Mouse (Mus musculus) cerebellum, adult 2 months (tissue): ENCODE results near the gene Ift122. TPM values are rescaled to one million over a fixed set of nuclear protein-coding genes. Genes with fewer than 3 reads are reported as not detected.

Experiments used
- DNase-seq, 2 experiments: peaks; one replicate each; pipeline ENCODE4 v3.0.0; 2021
- H3K27ac ChIP-seq: fragments of 200-500 bp; 2 replicates; pipeline ENCODE4 v1.5.1; 2012; ENCODE audit warnings: low read length, control low read depth, inconsistent platforms; ENCODE audit not compliant: insufficient read depth
- H3K27me3 ChIP-seq: fragments of 200-500 bp; 2 replicates; pipeline ENCODE4 v1.6.1; 2012; ENCODE audit warnings: inconsistent platforms, mild to moderate bottlenecking, low read length, moderate library complexity; ENCODE audit not compliant: control insufficient read depth, insufficient read depth
- H3K4me1 ChIP-seq: fragments of 200-500 bp; 2 replicates; pipeline ENCODE4 v1.6.1; 2011; ENCODE audit warnings: low read length; ENCODE audit not compliant: control insufficient read depth, insufficient read depth
- H3K4me3 ChIP-seq: fragments of 200-500 bp; replicated peaks from 2 replicates; pipeline ENCODE3; 2011; ENCODE audit warnings: mild to moderate bottlenecking, low read depth, low read length, control low read depth; ENCODE audit not compliant: insufficient read depth
- CTCF ChIP-seq: fragments of 200-500 bp; IDR thresholded peaks from 2 replicates; pipeline ENCODE4 v1.5.1; 2011; ENCODE audit warnings: low read depth, mild to moderate bottlenecking, control low read depth, low read length, moderate library complexity, borderline replicate concordance; ENCODE audit not compliant: insufficient read depth
- POLR2A ChIP-seq: fragments of 200-500 bp; IDR thresholded peaks from 2 replicates; pipeline ENCODE4 v1.6.1; 2011; ENCODE audit warnings: low read length, control low read depth, borderline replicate concordance; ENCODE audit not compliant: insufficient read depth
- WGBS: fragments of 180-500 bp; shearing (Covaris S2); methylation state at CpG from one replicate; pipeline ENCODE4 v1.1.7; 2018; 5-methylcytosine and 5-hydroxymethylcytosine counted together
- polyA plus RNA-seq: library from polyadenylated mRNA; depleted of rRNA; stranded (reverse); fragments of >200 nt; gene quantifications from 2 replicates; pipeline ENCODE4 v1.2.3, GENCODE M21; 2012

Ift122 gene
- polyA plus RNA-seq, 1 experiment = 22.3 TPM

- Histone ChIP-seq H3K27me3 (no peaks in the 10 kb centered on the region), H3K4me3 (no peak overlapping the region), H3K4me1 (no peaks in the 10 kb centered on the region), H3K27ac (no peak overlapping the region)
- no peak for DNase-seq
- 90% methylated on average over 2 of the region's 2 CpGs for WGBS
- TF ChIP-seq POLR2A (no peak), CTCF (no peak)
Observed at GRCm38 (mm10) chr6:115877239-115877638, 24.0 kb downstream of the Ift122 start.

DNA sequence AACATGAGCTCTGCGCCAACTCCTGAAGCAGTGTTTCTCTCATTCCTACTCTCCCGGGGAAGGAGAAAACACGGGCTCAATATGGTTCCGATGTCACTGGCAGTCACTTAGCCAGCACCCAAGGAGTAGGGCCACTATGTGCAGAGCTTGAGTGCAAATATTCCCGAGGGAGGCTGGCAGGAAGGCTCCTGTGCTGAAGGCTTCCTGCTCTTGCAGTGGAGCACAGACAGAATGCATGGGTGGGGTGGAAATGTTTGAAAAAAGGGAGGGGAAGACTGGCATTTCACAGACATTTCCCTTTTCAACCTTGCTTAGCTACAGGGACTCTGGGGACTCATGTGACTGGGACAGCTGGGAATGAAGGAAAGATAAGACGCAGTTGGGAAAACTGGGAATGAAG is 25.4 kb downstream of the Ift122 start:
- no peak for TF ChIP-seq POLR2A
- TF ChIP-seq CTCF = no peak
- Histone ChIP-seq H3K27ac (no peak overlapping the region), H3K4me3 (no peak overlapping the region), H3K4me1 (no peaks in the 10 kb centered on the region), H3K27me3 (no peaks in the 10 kb centered on the region)
- WGBS = 90% methylated on average over 6 of the region's 6 CpGs
- no peak for DNase-seq

- no peak for DNase-seq
- no peak for TF ChIP-seq POLR2A
- TF ChIP-seq CTCF = no peak
- WGBS = 86% methylated on average over 6 of the region's 6 CpGs
Observed at GRCm38 (mm10) chr6:115879736-115880135, 26.5 kb downstream of the Ift122 start.

DNA sequence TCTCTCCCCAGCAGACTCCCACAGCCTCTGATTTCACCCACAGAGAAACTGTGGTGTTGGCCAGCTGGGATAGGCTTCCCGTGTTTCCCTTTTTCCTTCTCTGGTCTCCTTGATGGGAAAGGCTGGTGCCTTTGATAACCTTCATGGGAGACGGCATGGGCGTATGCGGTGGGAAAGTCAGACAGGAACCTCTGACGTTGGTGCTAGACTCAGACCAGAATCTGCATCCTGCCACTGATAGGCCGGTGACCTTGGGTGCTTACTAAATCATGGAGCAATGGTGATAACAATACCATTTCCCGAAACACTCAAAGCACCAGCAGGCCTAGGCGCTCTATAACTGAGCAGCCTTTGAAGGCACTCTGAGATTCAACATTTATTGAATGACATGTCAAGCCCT is 27.5 kb downstream of the Ift122 start:
- Histone ChIP-seq H3K27ac (no peak overlapping the region), H3K27me3 (no peaks in the 10 kb centered on the region), H3K4me1 (no peaks in the 10 kb centered on the region), H3K4me3 (no peak overlapping the region)
- TF ChIP-seq CTCF = no peak
- no peak for TF ChIP-seq POLR2A
- DNase-seq = no peak
- 93% methylated on average over 8 of the region's 8 CpGs for WGBS

More at GRCm38 (mm10) chr6:115879736-115880135, 26.5 kb downstream of the Ift122 start:
- H3K27me3 ChIP-seq = no peaks in the 10 kb centered on the region
- H3K27ac ChIP-seq = no peak overlapping the region
- H3K4me1 ChIP-seq = no peaks in the 10 kb centered on the region
- no peak overlapping the region for H3K4me3 ChIP-seq

DNA sequence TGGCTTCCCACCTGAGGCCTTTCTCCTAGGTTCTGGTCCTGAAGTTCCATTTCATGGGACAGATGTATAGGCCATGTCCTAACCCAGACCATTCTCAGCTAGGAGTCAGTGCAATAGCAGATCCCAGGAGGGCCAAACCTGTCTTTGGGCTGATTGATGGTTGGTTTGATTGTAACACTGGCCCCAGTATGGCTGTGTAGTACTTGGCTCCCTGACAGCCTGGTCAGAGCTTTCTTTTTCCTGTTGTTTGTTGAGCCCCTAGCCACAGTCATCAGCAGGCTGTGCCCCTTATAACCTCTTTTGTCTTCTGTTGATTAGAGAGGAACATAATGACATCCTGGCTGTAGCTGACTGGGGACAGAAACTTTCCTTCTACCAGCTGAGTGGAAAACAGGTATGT is 30.7 kb downstream of the Ift122 start:
- no peaks in the 10 kb centered on the region for H3K27me3 ChIP-seq
- no peak for TF ChIP-seq CTCF
- TF ChIP-seq POLR2A = no peak
- no peak overlapping the region for H3K27ac ChIP-seq
- H3K4me3 ChIP-seq = no peak overlapping the region
- H3K4me1 ChIP-seq = no peaks in the 10 kb centered on the region
- no peak for DNase-seq

DNA sequence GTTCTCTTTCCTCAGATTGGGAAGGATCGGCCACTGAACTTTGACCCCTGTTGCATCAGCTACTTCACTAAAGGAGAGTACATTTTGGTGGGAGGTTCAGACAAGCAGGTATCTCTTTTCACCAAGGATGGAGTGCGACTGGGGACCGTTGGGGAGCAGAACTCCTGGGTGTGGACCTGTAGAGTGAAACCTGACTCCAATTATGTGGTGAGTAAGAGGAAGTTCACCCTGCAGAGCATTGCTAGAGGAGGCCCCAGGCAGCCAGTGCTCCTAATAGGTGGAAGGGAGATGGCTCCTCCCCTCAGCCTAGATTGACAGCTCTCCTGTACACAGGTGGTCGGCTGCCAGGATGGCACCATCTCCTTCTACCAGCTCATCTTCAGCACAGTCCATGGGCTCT is 33.6 kb downstream of the Ift122 start:
- no peak for DNase-seq
- Histone ChIP-seq H3K4me1 (peaks cover 15% of the 10 kb centered on the region), H3K4me3 (no peak overlapping the region), H3K27ac (no peak overlapping the region), H3K27me3 (no peaks in the 10 kb centered on the region)
- WGBS = 77% methylated on average over 4 of the region's 4 CpGs
- TF ChIP-seq POLR2A (no peak), CTCF (no peak)

DNA sequence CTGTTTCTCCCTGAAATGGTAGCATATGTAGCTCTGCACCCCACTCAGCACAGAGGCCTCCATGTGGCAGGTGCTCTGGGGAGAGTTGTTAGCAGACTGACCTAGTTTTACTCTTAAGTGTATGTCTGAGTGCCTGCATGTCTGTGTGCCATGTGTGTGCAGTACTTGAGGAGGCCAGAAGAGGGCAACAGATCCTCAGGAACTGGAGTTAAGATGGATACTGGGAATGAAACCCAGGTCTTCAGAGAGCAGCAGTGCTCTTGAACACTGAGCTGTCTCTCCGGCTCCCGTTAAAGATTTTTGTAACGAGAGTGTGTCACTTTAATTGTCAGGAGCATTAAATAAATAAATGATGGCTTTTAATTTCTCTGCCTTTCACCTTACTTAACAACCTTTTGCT is 35.0 kb downstream of the Ift122 start:
- no peak for DNase-seq
- TF ChIP-seq CTCF (peak; percentile 45; the same call in 1 of the 2 replicates), POLR2A (no peak)
- no peak overlapping the region for H3K4me3 ChIP-seq
- H3K4me1 ChIP-seq = peaks cover 16% of the 10 kb centered on the region
- H3K27ac ChIP-seq = no peak overlapping the region
- WGBS = over 99% methylated on average over 3 of the region's 3 CpGs
- no peaks in the 10 kb centered on the region for H3K27me3 ChIP-seq

GRCm38 (mm10) chr6:115890601-115891000 is 37.3 kb downstream of the Ift122 start:
- no peak overlapping the region for H3K27ac ChIP-seq
- peaks cover 16% of the 10 kb centered on the region for H3K4me1 ChIP-seq
- H3K4me3 ChIP-seq = no peak overlapping the region
- H3K27me3 ChIP-seq = no peaks in the 10 kb centered on the region
- 68% methylated on average over 8 of the region's 8 CpGs for WGBS
- TF ChIP-seq CTCF (no peak), POLR2A (no peak)
- DNase-seq = no peak
